Mouse (Mus musculus) myocyte (in vitro differentiated cells): Measurements from ENCODE around the gene Ms4a15.

Source experiments
- MAX ChIP-seq: IDR thresholded peaks from one replicate; pipeline ENCODE4 v1.6.1; 2011; ENCODE audit warnings: low read depth, mild to moderate bottlenecking, control low read depth
- POLR2A ChIP-seq: IDR thresholded peaks from one replicate; pipeline ENCODE4 v1.6.1; 2011; ENCODE audit warnings: low read depth, mild to moderate bottlenecking, control low read depth, moderate library complexity; ENCODE audit not compliant: insufficient read length
- TCF3 ChIP-seq: IDR thresholded peaks from one replicate; pipeline ENCODE4 v1.6.1; 2011; ENCODE audit warnings: low read depth, control low read depth; ENCODE audit not compliant: insufficient read length
- USF1 ChIP-seq: IDR thresholded peaks from one replicate; pipeline ENCODE4 v1.6.1; 2011; ENCODE audit warnings: low read depth, mild to moderate bottlenecking, control low read depth, moderate library complexity

DNA sequence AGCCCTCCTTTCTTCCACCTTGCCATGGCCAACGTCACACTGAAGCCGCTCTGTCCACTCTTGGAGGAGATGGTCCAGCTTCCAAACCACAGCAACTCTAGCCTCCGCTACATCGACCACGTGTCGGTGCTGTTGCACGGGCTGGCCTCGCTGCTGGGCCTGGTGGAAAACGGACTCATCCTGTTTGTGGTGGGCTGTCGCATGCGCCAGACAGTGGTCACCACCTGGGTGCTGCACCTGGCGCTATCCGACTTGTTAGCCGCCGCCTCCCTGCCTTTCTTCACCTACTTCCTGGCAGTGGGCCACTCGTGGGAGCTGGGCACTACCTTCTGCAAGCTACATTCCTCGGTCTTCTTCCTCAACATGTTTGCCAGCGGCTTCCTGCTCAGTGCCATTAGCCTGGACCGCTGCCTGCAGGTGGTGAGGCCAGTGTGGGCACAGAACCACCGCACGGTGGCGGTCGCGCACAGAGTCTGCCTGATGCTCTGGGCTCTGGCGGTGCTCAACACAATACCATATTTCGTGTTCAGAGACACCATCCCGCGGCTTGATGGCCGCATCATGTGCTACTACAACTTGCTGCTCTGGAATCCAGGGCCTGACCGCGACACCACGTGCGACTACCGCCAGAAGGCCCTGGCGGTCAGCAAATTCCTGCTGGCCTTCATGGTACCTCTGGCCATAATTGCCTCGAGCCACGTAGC, 52.8 kb downstream of the Ms4a15 start:
- TF ChIP-seq USF1 (no peak), MAX (no peak), TCF3 (no peak), POLR2A (no peak)
